Mouse (Mus musculus) limb, embryonic 11.5 days (tissue): Measurements from ENCODE around the gene Rgs6. TPM values are rescaled to one million over a fixed set of nuclear protein-coding genes. Genes with fewer than 3 reads are reported as not detected.

Experiments
- ATAC-seq: fragments of 200-750 bp; cut with Nextera tagmentation; 2 replicates; pipeline ENCODE4 v1.8.0; 2017; ENCODE audit warnings: low read depth; ENCODE audit not compliant: insufficient number of reproducible peaks, low FRiP score, low TSS enrichment
- DNase-seq: peaks from one replicate; pipeline ENCODE4 v3.0.0-alpha.2; 2015; ENCODE audit warnings: low spot score
- H3K27ac ChIP-seq: fragments of 300-500 bp; sonication (generic); replicated peaks from 2 replicates; pipeline ENCODE4 v1.5.1; 2014; ENCODE audit warnings: low read depth, mild to moderate bottlenecking, low read length
- H3K27me3 ChIP-seq: fragments of 300-500 bp; sonication (generic); 2 replicates; pipeline ENCODE4 v1.6.1; 2014; ENCODE audit warnings: mild to moderate bottlenecking, low read length, mixed read lengths; ENCODE audit not compliant: control insufficient read depth, insufficient read depth
- H3K36me3 ChIP-seq: fragments of 300-500 bp; sonication (generic); 2 replicates; pipeline ENCODE4 v1.6.1; 2014; ENCODE audit warnings: mild to moderate bottlenecking, low read length, moderate library complexity, mixed read lengths; ENCODE audit not compliant: control insufficient read depth, insufficient read depth
- H3K4me1 ChIP-seq: fragments of 300-500 bp; sonication (generic); 2 replicates; pipeline ENCODE4 v1.6.1; 2014; ENCODE audit warnings: low read length, mixed read lengths; ENCODE audit not compliant: control insufficient read depth, insufficient read depth
- H3K4me2 ChIP-seq: fragments of 300-500 bp; sonication (generic); 2 replicates; pipeline ENCODE4 v1.6.1; 2014; ENCODE audit warnings: low read depth, mild to moderate bottlenecking, moderate library complexity; ENCODE audit not compliant: severe bottlenecking
- H3K4me3 ChIP-seq: fragments of 300-500 bp; sonication (generic); 2 replicates; pipeline ENCODE4 v1.5.1; 2014; ENCODE audit warnings: low read depth, low read length
- H3K9ac ChIP-seq: fragments of 300-500 bp; sonication (generic); 2 replicates; pipeline ENCODE4 v1.6.1; 2014; ENCODE audit warnings: mild to moderate bottlenecking, low read length
- H3K9me3 ChIP-seq: fragments of 300-500 bp; sonication (generic); 2 replicates; pipeline ENCODE4 v1.6.1; 2016; ENCODE audit warnings: low read length; ENCODE audit not compliant: control insufficient read depth
- WGBS: fragments of 180-500 bp; shearing (Covaris S2); extraction: QIAGEN DNeasy Blood & Tissue Kit; methylation state at CpG from one replicate; pipeline ENCODE4 v1.1.7; 2014; 5-methylcytosine and 5-hydroxymethylcytosine counted together
- polyA plus RNA-seq: library from polyadenylated mRNA; unstranded; fragments of >200 nt; fragmentation: Nextera tagmentation; extraction: Ambion mirVana; gene quantifications from 2 replicates; pipeline ENCODE4 v1.2.1, GENCODE M21; 2014

Gene Rgs6
- polyA plus RNA-seq, 1 experiment from 2014 or later, result 0.25 TPM

DNA sequence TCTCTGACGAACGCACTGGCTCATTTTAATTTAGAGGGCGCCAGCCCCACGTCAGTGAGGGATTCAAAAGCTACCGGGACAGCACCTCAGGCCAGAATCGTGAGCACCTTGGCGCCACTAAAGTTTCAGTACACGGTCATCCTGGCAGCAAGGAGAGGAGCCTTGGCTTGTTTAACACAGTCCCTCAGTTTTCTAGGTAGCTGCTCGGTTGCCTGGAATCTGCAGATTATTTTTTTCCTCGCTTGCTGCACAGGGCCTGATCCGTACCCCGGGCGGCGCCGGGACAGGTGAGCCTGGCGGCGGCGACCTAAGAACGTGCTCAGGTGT lies 28.4 kb downstream of the Rgs6 start:
- Histone ChIP-seq H3K36me3 (no peaks in the 10 kb centered on the region), H3K4me3 (peak overlapping the region; percentile 49), H3K4me1 (no peaks in the 10 kb centered on the region), H3K9ac (no peak overlapping the region), H3K9me3 (no peaks in the 10 kb centered on the region), H3K4me2 (peak overlapping the region; percentile 95), H3K27ac (no peak overlapping the region), H3K27me3 (peaks cover 43% of the 10 kb centered on the region)
- DNase-seq (no peak), ATAC-seq (no peak)
- 4% methylated on average over 19 of the region's 19 CpGs for WGBS

DNA sequence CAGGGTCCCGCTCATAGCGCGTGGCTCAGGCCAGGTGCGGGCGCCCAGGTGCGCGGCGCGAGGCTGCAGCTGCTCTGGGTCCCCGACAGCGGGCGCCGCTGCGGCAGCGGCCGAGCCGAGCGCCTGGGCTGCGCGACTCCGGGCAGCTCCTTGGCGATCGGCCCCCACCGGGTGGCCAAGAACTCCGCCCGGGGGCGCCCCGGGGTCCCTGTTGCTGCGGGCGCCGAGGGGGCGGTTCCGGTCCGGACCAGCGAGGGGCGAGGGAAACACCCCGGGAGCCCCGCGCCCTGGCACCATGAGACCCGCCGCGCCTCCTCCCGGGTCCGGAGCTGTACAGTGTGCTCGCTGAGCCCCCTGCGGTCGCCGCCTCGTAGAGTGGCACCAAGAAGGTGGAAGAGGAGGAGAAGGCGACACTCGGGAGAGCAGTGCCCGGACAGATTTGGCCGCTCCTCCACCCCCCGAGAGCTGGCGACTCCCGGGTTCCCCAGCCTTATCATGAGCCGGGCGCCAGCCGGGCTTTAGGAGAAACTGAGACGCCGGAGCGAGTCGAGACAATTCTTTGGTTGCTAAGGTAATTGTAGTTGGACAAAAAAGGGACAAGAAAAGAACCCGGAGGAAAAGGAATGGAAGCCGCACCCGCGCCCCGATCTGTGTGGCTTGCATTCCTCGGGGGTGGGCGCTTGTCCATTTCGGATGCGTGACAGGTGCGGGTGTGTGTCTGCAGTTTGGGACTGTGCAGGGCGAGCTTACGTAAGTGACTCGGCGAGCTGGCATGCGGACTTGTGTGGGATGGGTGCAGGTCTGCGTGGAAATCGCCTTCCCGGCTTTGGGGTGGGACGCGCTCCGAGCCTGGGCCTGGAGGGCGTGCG lies 29.0 kb downstream of the Rgs6 start:
- Histone ChIP-seq H3K4me2 (peak overlapping the region; percentile 95), H3K36me3 (no peaks in the 10 kb centered on the region), H3K9me3 (no peaks in the 10 kb centered on the region), H3K27ac (no peak overlapping the region), H3K4me3 (peak overlapping the region; percentile 49), H3K27me3 (peaks cover 44% of the 10 kb centered on the region), H3K4me1 (no peaks in the 10 kb centered on the region), H3K9ac (peak overlapping the region; percentile 13; the same call in 1 of the 2 replicates)
- whole genome bisulfite sequencing, result 2% methylated on average over 78 of the region's 86 CpGs
- DNase-seq (peak; percentile 59), ATAC-seq (peak; percentile 57; the same call in 1 of the 2 replicates)

DNA sequence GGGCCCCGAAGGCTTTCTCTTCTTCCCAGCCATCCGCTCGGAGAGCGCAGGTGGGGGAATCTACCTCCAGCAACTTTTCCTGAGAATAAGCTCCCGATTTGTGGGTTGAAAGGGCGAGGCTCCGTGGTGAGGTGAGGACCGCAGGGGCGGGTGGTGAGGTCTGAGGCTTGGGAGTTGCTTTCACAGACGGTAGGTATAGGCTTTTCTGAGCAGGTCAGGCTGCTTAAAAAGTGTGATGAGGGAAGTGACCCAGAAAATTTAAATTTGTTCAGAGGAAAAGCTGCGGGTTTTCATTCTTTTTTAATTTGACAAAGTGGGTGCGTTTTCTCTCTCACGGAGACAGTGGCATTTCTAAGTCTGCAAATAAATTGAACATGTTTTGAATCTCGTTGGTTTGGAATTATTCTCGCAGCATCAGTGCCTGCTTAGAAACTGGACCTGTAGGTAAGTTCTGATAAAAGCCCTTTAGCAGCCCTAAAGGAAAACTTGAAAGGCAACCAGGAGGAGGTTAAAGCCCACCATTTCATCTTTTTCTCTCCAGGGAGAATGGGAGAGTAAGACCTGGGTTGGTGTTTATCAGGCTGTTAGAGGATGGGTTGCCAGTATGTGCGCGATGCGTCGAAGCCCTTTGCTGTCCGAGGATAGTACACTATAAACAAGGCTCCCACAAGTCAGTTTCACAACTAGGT lies 29.7 kb downstream of the Rgs6 start:
- Histone ChIP-seq H3K36me3 (no peaks in the 10 kb centered on the region), H3K4me1 (no peaks in the 10 kb centered on the region), H3K9ac (no peak overlapping the region), H3K4me3 (peak overlapping the region; percentile 49), H3K27me3 (peaks cover 44% of the 10 kb centered on the region), H3K9me3 (no peaks in the 10 kb centered on the region), H3K27ac (no peak overlapping the region), H3K4me2 (peak overlapping the region; percentile 95)
- no peak for DNase-seq
- 21% methylated on average over 20 of the region's 20 CpGs for WGBS
- no peak for ATAC-seq

DNA sequence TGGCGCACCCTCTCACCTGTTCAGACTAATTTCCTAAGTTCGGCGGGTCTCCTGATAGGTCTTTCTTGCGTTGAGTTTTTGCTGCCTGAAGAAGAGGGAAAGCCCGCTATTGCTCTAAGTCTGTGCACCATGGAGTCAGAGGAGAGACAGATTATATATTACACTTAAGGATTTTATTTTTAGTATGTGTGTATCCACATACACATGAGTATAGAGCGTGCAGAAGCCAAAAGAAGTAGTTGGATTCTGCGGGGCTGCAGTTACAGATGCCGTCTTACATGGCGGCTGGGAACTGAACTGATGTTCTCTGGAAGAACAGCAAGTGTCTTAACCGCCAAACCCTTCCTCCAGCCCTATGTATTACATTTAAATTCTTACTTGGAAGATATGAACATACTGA lies 52.3 kb downstream of the Rgs6 start:
- Histone ChIP-seq H3K9me3 (no peaks in the 10 kb centered on the region), H3K27ac (no peak overlapping the region), H3K9ac (no peak overlapping the region), H3K27me3 (no peaks in the 10 kb centered on the region), H3K4me3 (no peak overlapping the region), H3K36me3 (no peaks in the 10 kb centered on the region), H3K4me2 (no peak overlapping the region), H3K4me1 (no peaks in the 10 kb centered on the region)
- no peak for DNase-seq
- no peak for ATAC-seq
- 95% methylated on average over 10 of the region's 10 CpGs for WGBS

DNA sequence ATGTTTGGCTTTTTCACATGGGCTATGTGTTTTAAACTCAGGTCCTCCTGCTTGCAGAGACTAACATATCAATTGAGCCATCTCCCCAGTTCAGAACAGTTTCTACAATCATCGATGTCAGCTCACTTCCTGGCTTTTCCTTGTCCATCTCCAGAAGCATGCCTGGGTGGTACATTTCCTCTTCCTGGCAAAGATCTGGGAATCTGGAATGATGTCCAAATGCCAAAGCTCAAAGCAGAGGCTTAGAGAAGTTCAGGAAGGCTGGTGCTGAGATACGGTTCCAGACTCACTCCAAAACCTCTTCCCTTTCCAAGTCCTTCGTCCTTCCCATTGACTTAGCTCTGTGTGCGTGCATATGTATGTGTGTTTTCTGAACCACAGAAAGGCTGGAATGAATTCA lies 59.8 kb downstream of the Rgs6 start:
- Histone ChIP-seq H3K4me2 (no peak overlapping the region), H3K27me3 (no peaks in the 10 kb centered on the region), H3K9me3 (no peaks in the 10 kb centered on the region), H3K4me3 (no peak overlapping the region), H3K9ac (no peak overlapping the region), H3K27ac (no peak overlapping the region), H3K36me3 (no peaks in the 10 kb centered on the region), H3K4me1 (no peaks in the 10 kb centered on the region)
- 95% methylated on average over 4 of the region's 4 CpGs for WGBS
- no peak for ATAC-seq
- DNase-seq, result no peak

DNA sequence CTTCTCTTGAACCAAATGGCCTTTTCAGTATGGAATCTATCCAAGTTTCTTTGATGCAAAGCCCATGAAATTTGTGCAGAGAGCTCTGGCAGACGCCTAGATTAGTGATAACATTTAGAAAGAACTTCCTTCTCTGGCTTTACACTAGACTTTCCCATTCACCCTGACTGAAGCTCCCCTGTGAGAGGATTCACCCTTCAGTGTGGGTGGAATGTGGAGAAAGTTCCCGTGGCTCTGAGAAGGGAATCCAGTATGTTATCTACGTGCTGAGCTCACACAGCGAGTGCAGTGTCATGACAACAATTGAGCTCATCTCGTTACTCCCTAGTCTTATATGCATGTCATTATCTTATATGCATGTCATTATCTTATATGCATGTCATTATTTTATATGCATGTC lies 61.9 kb downstream of the Rgs6 start:
- Histone ChIP-seq H3K4me1 (no peaks in the 10 kb centered on the region), H3K27ac (no peak overlapping the region), H3K4me3 (no peak overlapping the region), H3K27me3 (no peaks in the 10 kb centered on the region), H3K36me3 (no peaks in the 10 kb centered on the region), H3K9ac (no peak overlapping the region), H3K4me2 (no peak overlapping the region), H3K9me3 (no peaks in the 10 kb centered on the region)
- DNase-seq (no peak), ATAC-seq (no peak)
- 72% methylated on average over 5 of the region's 5 CpGs for WGBS

DNA sequence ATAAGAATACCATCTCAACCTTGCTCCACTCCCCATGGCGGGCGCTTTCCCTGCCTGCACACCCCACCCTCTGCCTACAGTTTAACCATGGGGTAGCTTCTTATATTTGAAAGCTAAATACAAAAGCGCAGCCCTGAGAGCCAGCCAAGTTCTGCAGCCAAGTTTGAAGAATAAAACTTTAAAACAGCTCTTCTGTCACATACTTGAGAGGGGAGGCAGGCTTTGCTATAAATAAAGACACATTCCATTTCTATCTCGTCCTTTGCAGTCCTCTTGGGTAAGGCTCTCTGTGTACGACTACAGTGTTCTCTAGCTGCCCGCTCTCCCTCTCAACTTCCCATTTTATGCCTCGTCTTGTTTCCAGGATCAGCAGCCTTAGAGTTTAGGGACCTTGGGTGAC lies 76.5 kb downstream of the Rgs6 start:
- ATAC-seq, result no peak
- DNase-seq, result no peak
- Histone ChIP-seq H3K27ac (no peak overlapping the region), H3K9ac (no peak overlapping the region), H3K4me2 (no peak overlapping the region), H3K9me3 (no peaks in the 10 kb centered on the region), H3K36me3 (no peaks in the 10 kb centered on the region), H3K27me3 (no peaks in the 10 kb centered on the region), H3K4me3 (no peak overlapping the region), H3K4me1 (no peaks in the 10 kb centered on the region)
- WGBS, result 86% methylated on average over 7 of the region's 7 CpGs

DNA sequence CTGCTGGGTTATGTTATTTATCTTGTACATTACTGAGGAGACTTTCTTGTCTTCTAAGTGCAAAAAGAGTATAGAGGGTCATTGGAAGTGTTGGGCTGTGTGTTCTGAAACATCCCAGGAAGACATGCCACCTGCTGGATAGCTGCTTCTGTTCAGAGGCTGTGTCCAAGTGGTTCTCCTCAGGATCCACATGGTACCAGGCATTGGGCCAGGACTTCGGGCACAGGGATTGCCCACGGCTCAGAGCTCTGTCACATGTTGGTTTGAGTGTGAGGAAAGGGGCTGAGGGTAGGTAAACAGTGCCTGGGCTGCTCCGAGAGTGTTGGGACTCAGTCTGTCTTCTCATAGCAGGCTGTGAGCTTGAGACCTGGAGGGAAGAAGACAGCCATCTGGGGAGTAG lies 79.3 kb downstream of the Rgs6 start:
- no peak overlapping the region for H3K9ac ChIP-seq
- no peaks in the 10 kb centered on the region for H3K27me3 ChIP-seq
- no peak overlapping the region for H3K4me2 ChIP-seq
- H3K4me3 ChIP-seq, result no peak overlapping the region
- ATAC-seq (no peak), DNase-seq (no peak)
- H3K4me1 ChIP-seq, result no peaks in the 10 kb centered on the region
- no peak overlapping the region for H3K27ac ChIP-seq
- WGBS, result 81% methylated on average over 3 of the region's 3 CpGs
- no peaks in the 10 kb centered on the region for H3K9me3 ChIP-seq
- H3K36me3 ChIP-seq, result no peaks in the 10 kb centered on the region
